Mouse (Mus musculus): ENCODE measurements around the gene Nell2. TPM values are rescaled to one million over a fixed set of nuclear protein-coding genes. Genes with fewer than 3 reads are reported as not detected.

Gene Nell2
- total and polyA plus RNA-seq, 3 experiments = not detected

DNA sequence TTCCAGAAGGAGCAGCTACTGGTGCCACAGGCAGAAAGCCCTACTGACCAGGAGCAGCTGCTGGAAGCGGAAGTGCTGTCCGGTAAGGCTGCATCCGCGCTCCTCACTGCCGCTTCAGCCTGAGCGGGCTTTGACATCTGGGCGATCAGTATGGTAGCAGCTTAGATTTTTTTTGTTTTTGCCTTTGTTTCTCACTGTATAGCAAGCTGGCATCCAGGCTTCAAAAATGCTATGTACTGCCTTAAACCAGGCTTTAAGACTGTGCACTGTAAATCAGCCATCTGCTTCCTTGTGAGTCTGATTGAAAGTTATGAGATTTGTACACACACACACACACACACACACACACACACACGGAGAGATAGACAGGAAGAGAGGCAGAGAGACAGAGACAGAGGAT, 335.4 kb downstream of the Nell2 start:
- no peak for TF ChIP-seq ZKSCAN1 (IDR thresholded peaks at IDR 0.05; ENCODE audit: borderline replicate concordance, low read depth, low read length)
- TF ChIP-seq MAZ (IDR thresholded peaks at IDR 0.05; ENCODE audit: low read depth, low read length) = no peak
- TF ChIP-seq EP300 (IDR thresholded peaks at IDR 0.05; ENCODE audit: low read length) = no peak
- no peak for TF ChIP-seq ETS1 (conservative IDR thresholded peaks at IDR 0.05; ENCODE audit: low read depth, low read length)
- no peak for TF ChIP-seq NRF1 (IDR thresholded peaks at IDR 0.05; ENCODE audit: low read depth, low read length)
- TF ChIP-seq ZC3H11A (IDR thresholded peaks at IDR 0.05; ENCODE audit: low read depth, low read length) = no peak
- no peak for TF ChIP-seq PAX5 (IDR thresholded peaks at IDR 0.05; ENCODE audit: low read length)
- no peak for TF ChIP-seq KAT2A (IDR thresholded peaks at IDR 0.05; ENCODE audit: insufficient replicate concordance, low read length)
- TF ChIP-seq IRF4 (IDR thresholded peaks at IDR 0.05; ENCODE audit: low read depth, low read length) = no peak
- H3K36me3 ChIP-seq (replicated peaks in 1 of 2; ENCODE audit: control insufficient read depth in 1 of 2, insufficient read depth in 1 of 2, low read length in 1 of 2) = no peaks in the 10 kb centered on the region
- H3K9ac ChIP-seq (ENCODE audit: insufficient read depth, low read depth) = no peak overlapping the region
- in situ Hi-C loops (cut with MboI; ENCODE audit: low pct_ligation_motif_present, low pct_unique_long_range_greater_than_20kb, low sequenced_read_pairs) = no loop called here
- dilution Hi-C loops (cut with MboI; ENCODE audit: extremely low pct_ligation_motif_present, extremely low pct_unique_long_range_greater_than_20kb, low sequenced_read_pairs) = no loop called here
- peaks cover 58% of the 10 kb centered on the region for H3K9me3 ChIP-seq (replicated peaks; ENCODE audit: low read length)
- H3K4me3 ChIP-seq (replicated peaks in 1 of 3; ENCODE audit: low read depth in 2 of 3, low read length in 2 of 3, poor library complexity in 1 of 3) = no peak overlapping the region
- DNase-seq (ENCODE audit: extremely low read depth) = no peak
- H3K27ac ChIP-seq (ENCODE audit: insufficient read depth, low read depth) = no peak overlapping the region
- H3K27me3 ChIP-seq (replicated peaks) = no peaks in the 10 kb centered on the region
- no peaks in the 10 kb centered on the region for H3K4me1 ChIP-seq (ENCODE audit: control insufficient read depth in 1 of 2, insufficient read depth in 2 of 2)
- H3K79me2 ChIP-seq (replicated peaks; ENCODE audit: control insufficient read depth, extremely low read depth, insufficient read depth, poor library complexity, severe bottlenecking) = no peaks in the 10 kb centered on the region
- H3K4me2 ChIP-seq (ENCODE audit: insufficient read depth, low read depth, poor library complexity, severe bottlenecking) = no peak overlapping the region

DNA sequence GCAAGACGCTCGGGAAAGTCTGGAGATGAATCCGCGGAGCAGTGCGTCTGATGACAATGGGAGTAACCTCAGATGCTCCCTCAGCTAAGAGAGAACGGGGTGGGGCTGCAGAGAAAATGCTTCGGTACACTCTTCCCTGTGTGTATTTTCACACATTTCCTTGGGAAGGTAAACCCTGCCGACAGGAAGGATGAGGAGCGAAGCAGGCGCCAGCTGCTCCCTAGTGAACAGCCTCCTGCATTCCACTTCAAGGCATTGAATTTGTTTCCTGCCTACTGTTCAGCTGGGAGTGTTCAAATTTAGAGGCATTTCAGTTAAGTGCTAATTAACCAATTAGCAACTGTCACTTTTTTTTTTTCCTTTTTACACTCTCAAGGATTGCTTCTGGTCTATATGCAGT, 342.1 kb downstream of the Nell2 start:
- H3K4me2 ChIP-seq (ENCODE audit: insufficient read depth, low read depth, poor library complexity, severe bottlenecking) = no peak overlapping the region
- no peaks in the 10 kb centered on the region for H3K4me1 ChIP-seq (ENCODE audit: control insufficient read depth in 1 of 2, insufficient read depth in 2 of 2)
- dilution Hi-C loops (cut with MboI; ENCODE audit: extremely low pct_ligation_motif_present, extremely low pct_unique_long_range_greater_than_20kb, low sequenced_read_pairs) = no loop called here
- H3K9me3 ChIP-seq (replicated peaks; ENCODE audit: low read length) = peaks cover 72% of the 10 kb centered on the region
- no peak overlapping the region for H3K4me3 ChIP-seq (replicated peaks in 1 of 3; ENCODE audit: low read depth in 2 of 3, low read length in 2 of 3, poor library complexity in 1 of 3)
- H3K36me3 ChIP-seq (replicated peaks in 1 of 2; ENCODE audit: control insufficient read depth in 1 of 2, insufficient read depth in 1 of 2, low read length in 1 of 2) = no peaks in the 10 kb centered on the region
- no peaks in the 10 kb centered on the region for H3K79me2 ChIP-seq (replicated peaks; ENCODE audit: control insufficient read depth, extremely low read depth, insufficient read depth, poor library complexity, severe bottlenecking)
- in situ Hi-C loops (cut with MboI; ENCODE audit: low pct_ligation_motif_present, low pct_unique_long_range_greater_than_20kb, low sequenced_read_pairs) = no loop called here
- TF ChIP-seq ZMIZ1 (IDR thresholded peaks at IDR 0.05; ENCODE audit: low read depth, low read length) (no peak), IRF4 (IDR thresholded peaks at IDR 0.05; ENCODE audit: low read depth, low read length) (no peak), MXI1 (IDR thresholded peaks at IDR 0.05; ENCODE audit: low read depth, low read length) (no peak), EP300 (IDR thresholded peaks at IDR 0.05; ENCODE audit: low read length) (no peak), CHD2 (IDR thresholded peaks at IDR 0.05; ENCODE audit: low read length) (no peak), NELFE (IDR thresholded peaks at IDR 0.05; ENCODE audit: low read depth, low read length) (no peak), BHLHE40 (IDR thresholded peaks at IDR 0.05; ENCODE audit: low read depth, low read length) (no peak), ELF1 (IDR thresholded peaks at IDR 0.05; ENCODE audit: low read depth, low read length) (no peak), TBP (conservative IDR thresholded peaks at IDR 0.05; ENCODE audit: low read depth, low read length) (no peak), SMC3 (IDR thresholded peaks at IDR 0.05; ENCODE audit: low read depth, low read length) (no peak), NRF1 (IDR thresholded peaks at IDR 0.05; ENCODE audit: low read depth, low read length) (no peak), JUN (IDR thresholded peaks at IDR 0.05; ENCODE audit: insufficient read depth, low read depth, low read length) (no peak), ZC3H11A (IDR thresholded peaks at IDR 0.05; ENCODE audit: low read depth, low read length) (no peak), HCFC1 (IDR thresholded peaks at IDR 0.05; ENCODE audit: low read depth, low read length) (no peak), MYC (IDR thresholded peaks at IDR 0.05; ENCODE audit: low read depth, low read length) (no peak)
- H3K9ac ChIP-seq (ENCODE audit: insufficient read depth, low read depth) = no peak overlapping the region
- no peaks in the 10 kb centered on the region for H3K27me3 ChIP-seq (replicated peaks)
- no peak overlapping the region for H3K27ac ChIP-seq (ENCODE audit: insufficient read depth, low read depth)
- no peak for DNase-seq (ENCODE audit: extremely low read depth)

Measured in CH12.LX (cell line).